Mouse (Mus musculus): ENCODE measurements at regions not wholly inside any gene's neighbourhood (a gene's known extent, or its start where the extent isn't known, plus 50 kb on each side); places are given as distances from the start of the nearest gene placed in this dataset.

DNA sequence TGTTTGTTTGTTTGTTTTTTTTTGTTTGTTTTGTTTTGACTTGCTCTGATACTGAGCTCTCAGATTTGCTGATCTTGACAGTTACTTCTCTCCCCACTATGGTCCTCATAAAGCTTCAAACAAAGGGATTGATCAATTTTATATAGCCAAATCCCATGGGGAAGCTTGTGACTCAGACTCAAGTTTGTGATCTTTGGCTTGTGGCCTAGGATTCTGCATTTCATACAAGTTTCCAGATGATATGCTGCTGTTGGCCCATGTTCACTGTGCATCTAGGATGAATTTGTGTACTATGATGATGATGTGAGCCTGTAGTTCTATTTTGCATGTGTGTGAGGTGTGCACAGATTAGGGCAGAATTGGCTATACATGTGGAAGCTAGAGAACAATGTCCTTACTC lies 289.7 kb upstream of the Ptger4 start:
- Histone ChIP-seq H3K27ac (ENCODE audit: low read depth, low read length) (no peak overlapping the region), H3K9ac (replicated peaks; ENCODE audit: low read length, poor library complexity, severe bottlenecking) (no peak overlapping the region), H3K4me2 (ENCODE audit: low read depth, low read length, poor library complexity, severe bottlenecking) (no peak overlapping the region), H3K36me3 (ENCODE audit: insufficient read depth, low read length) (no peaks in the 10 kb centered on the region), H3K4me3 (ENCODE audit: low read depth, low read length) (no peak overlapping the region), H3K4me1 (ENCODE audit: insufficient read depth, low read length) (no peaks in the 10 kb centered on the region), H3K9me3 (ENCODE audit: low read length) (no peaks in the 10 kb centered on the region), H3K27me3 (ENCODE audit: insufficient read depth, low read length) (no peaks in the 10 kb centered on the region)
- ATAC-seq (ENCODE audit: low FRiP score) (no peak), DNase-seq (ENCODE audit: low spot score) (no peak)
- no peak for TF ChIP-seq CTCF (IDR thresholded peaks at IDR 0.05)

DNA sequence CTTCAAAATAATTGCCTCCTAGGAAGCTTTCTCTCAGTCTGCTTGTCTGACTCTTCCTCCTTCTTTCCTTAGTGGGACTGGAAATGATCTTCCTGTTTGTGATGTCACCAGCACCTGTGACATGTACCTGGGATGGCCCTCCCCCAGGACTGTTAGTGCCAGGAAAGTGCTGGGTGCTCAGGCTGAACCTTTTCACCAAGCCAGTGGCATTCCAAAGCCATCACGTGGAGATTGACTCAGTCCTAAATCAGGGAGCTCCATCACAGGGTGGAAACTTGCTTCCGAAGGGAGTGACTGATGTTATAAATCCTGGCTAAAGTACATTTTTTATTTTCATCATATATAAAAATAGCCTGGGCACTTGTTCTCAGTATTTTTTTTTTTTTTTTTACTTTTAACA lies 293.4 kb upstream of the Ptger4 start:
- no peak for TF ChIP-seq CTCF (IDR thresholded peaks at IDR 0.05)
- no peak overlapping the region for H3K4me3 ChIP-seq (ENCODE audit: low read depth, low read length)
- no peak for ATAC-seq (ENCODE audit: low FRiP score)
- no peaks in the 10 kb centered on the region for H3K27me3 ChIP-seq (ENCODE audit: insufficient read depth, low read length)
- H3K36me3 ChIP-seq (ENCODE audit: insufficient read depth, low read length): no peaks in the 10 kb centered on the region
- H3K4me1 ChIP-seq (ENCODE audit: insufficient read depth, low read length): no peaks in the 10 kb centered on the region
- no peak overlapping the region for H3K27ac ChIP-seq (ENCODE audit: low read depth, low read length)
- no peak overlapping the region for H3K4me2 ChIP-seq (ENCODE audit: low read depth, low read length, poor library complexity, severe bottlenecking)
- H3K9ac ChIP-seq (replicated peaks; ENCODE audit: low read length, poor library complexity, severe bottlenecking): no peak overlapping the region
- DNase-seq (ENCODE audit: low spot score): no peak
- H3K9me3 ChIP-seq (ENCODE audit: low read length): no peaks in the 10 kb centered on the region
- WGBS: 76% methylated on average over 2 of the region's 2 CpGs

DNA sequence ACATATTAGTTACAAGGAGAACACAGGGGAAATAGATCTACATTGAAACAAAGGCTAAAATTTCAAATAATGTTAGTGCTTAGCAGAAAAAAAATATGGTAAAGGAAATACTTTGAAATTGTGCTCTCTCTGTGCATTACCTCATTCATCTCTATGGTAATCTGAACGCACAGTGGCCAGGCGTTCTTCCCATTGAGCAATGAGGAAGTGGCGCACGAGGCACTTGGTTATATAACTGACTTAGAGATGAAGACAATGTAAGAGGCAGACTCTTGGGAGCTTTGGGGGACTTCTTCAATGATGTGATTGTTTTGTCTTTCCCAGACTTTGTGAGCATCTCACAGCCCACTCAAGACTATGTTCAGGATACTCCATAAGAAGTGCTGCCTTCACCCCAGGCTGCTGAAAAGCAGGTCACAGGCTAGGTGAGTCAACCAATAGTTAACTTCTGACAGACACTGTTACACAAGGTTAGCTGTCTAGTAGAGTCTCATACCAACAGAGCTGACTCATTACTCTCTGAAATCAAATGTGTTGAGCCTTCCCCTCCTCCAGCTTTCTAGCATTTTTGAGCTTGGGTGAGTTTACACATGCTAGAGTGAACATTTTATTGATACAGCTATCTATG lies 295.4 kb upstream of the Ptger4 start:
- Histone ChIP-seq H3K9ac (replicated peaks; ENCODE audit: low read length, poor library complexity, severe bottlenecking) (no peak overlapping the region), H3K4me1 (ENCODE audit: insufficient read depth, low read length) (no peaks in the 10 kb centered on the region), H3K27ac (ENCODE audit: low read depth, low read length) (no peak overlapping the region), H3K36me3 (ENCODE audit: insufficient read depth, low read length) (no peaks in the 10 kb centered on the region), H3K4me3 (ENCODE audit: low read depth, low read length) (no peak overlapping the region), H3K9me3 (ENCODE audit: low read length) (no peaks in the 10 kb centered on the region), H3K4me2 (ENCODE audit: low read depth, low read length, poor library complexity, severe bottlenecking) (no peak overlapping the region), H3K27me3 (ENCODE audit: insufficient read depth, low read length) (no peaks in the 10 kb centered on the region)
- DNase-seq (ENCODE audit: low spot score) (no peak), ATAC-seq (ENCODE audit: low FRiP score) (no peak)
- WGBS: 92% methylated on average over 4 of the region's 4 CpGs
- no peak for TF ChIP-seq CTCF (IDR thresholded peaks at IDR 0.05)

DNA sequence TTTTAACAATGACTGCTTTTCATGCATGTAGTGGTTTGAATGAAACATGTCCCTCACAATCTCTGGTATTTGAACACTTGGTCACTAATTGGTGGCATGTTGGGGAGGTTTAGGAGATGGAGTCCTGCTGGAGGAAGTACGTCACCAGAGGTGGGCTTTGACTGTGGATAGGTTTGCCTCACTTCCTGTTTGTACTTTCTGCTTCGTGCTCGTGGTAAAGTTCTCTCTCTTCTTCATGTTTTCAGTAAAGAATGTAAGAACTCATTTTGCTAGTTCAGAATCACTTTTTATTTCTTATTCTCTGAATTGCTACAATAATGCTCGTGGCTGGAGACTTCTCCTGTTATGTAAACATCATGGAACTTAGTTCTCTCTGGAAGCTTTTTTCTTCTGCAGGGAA lies 310.5 kb upstream of the Ptger4 start:
- H3K4me3 ChIP-seq (ENCODE audit: low read depth, low read length): no peak overlapping the region
- no peaks in the 10 kb centered on the region for H3K36me3 ChIP-seq (ENCODE audit: insufficient read depth, low read length)
- no peak for TF ChIP-seq CTCF (IDR thresholded peaks at IDR 0.05)
- ATAC-seq (ENCODE audit: low FRiP score): no peak
- no peak for DNase-seq (ENCODE audit: low spot score)
- no peak overlapping the region for H3K9ac ChIP-seq (replicated peaks; ENCODE audit: low read length, poor library complexity, severe bottlenecking)
- no peaks in the 10 kb centered on the region for H3K27me3 ChIP-seq (ENCODE audit: insufficient read depth, low read length)
- H3K9me3 ChIP-seq (ENCODE audit: low read length): no peaks in the 10 kb centered on the region
- H3K27ac ChIP-seq (ENCODE audit: low read depth, low read length): no peak overlapping the region
- H3K4me1 ChIP-seq (ENCODE audit: insufficient read depth, low read length): no peaks in the 10 kb centered on the region
- WGBS: 83% methylated on average over 4 of the region's 4 CpGs
- H3K4me2 ChIP-seq (ENCODE audit: low read depth, low read length, poor library complexity, severe bottlenecking): no peak overlapping the region

DNA sequence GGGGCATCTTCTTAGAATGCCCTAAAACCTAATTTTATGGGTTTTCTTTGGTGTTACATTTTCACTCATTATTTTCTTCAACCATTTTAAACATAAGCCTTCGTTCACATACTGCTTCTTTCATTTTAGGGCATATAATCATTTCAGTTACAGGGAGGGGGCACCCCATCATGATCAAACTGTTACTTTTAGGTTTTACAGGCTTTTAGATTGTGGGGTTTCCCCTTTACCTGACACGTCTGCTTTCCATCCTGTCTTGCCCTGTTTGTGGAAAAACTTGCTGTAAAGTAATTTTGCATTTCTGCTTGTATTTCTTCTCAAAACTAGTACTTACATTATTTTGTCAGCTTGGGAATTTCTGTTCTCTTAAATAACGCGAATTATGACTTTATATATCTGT lies 310.9 kb upstream of the Ptger4 start:
- ATAC-seq (ENCODE audit: low FRiP score) (no peak), DNase-seq (ENCODE audit: low spot score) (no peak)
- Histone ChIP-seq H3K4me2 (ENCODE audit: low read depth, low read length, poor library complexity, severe bottlenecking) (no peak overlapping the region), H3K36me3 (ENCODE audit: insufficient read depth, low read length) (no peaks in the 10 kb centered on the region), H3K9me3 (ENCODE audit: low read length) (no peaks in the 10 kb centered on the region), H3K9ac (replicated peaks; ENCODE audit: low read length, poor library complexity, severe bottlenecking) (no peak overlapping the region), H3K27ac (ENCODE audit: low read depth, low read length) (no peak overlapping the region), H3K4me3 (ENCODE audit: low read depth, low read length) (no peak overlapping the region), H3K27me3 (ENCODE audit: insufficient read depth, low read length) (no peaks in the 10 kb centered on the region), H3K4me1 (ENCODE audit: insufficient read depth, low read length) (no peaks in the 10 kb centered on the region)
- TF ChIP-seq CTCF (IDR thresholded peaks at IDR 0.05): no peak
- WGBS: 87% methylated on average over 4 of the region's 4 CpGs

DNA sequence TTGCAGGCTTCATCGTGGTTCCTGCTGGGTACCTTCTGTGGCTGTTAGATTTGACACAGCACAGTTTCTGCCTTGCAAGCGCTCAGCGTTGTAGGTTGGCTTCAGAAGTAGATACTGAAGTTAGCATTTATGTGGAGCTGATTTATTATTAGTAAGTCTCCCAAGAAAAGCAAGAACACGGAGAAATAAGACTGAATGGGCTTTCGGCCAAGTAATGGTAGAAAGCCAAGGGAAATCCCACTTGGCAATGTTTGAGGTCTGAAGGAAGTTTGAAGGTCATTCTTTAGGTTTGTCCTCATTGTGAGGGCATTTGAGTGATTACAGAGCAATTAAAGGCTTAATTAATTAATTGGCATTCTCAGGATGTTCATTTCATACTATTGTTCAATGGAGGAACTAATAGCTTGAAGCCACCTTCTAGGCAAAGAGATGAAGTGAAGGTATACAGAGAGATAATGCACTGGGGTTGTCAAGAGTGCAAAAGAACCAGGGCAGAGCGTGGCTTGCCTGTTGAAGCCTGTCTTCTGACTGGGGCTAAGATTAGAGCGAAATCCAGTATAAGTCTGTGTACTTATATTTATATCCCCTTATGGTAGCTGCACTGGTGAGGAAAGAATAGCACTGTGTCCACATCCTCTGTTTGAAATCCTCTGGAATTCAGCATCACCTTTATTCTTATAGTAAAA lies 311.5 kb upstream of the Ptger4 start:
- Histone ChIP-seq H3K27me3 (ENCODE audit: insufficient read depth, low read length) (no peaks in the 10 kb centered on the region), H3K9ac (replicated peaks; ENCODE audit: low read length, poor library complexity, severe bottlenecking) (no peak overlapping the region), H3K4me2 (ENCODE audit: low read depth, low read length, poor library complexity, severe bottlenecking) (no peak overlapping the region), H3K36me3 (ENCODE audit: insufficient read depth, low read length) (no peaks in the 10 kb centered on the region), H3K9me3 (ENCODE audit: low read length) (no peaks in the 10 kb centered on the region), H3K4me1 (ENCODE audit: insufficient read depth, low read length) (no peaks in the 10 kb centered on the region), H3K4me3 (ENCODE audit: low read depth, low read length) (no peak overlapping the region), H3K27ac (ENCODE audit: low read depth, low read length) (no peak overlapping the region)
- peak; percentile 40 for DNase-seq (ENCODE audit: low spot score)
- 79% methylated on average over 7 of the region's 7 CpGs for WGBS
- no peak for ATAC-seq (ENCODE audit: low FRiP score)
- TF ChIP-seq CTCF (IDR thresholded peaks at IDR 0.05): no peak

All from midbrain, postnatal 0 days (tissue).